Mouse (Mus musculus): Measurements from ENCODE around the gene Rbfox3.

DNA sequence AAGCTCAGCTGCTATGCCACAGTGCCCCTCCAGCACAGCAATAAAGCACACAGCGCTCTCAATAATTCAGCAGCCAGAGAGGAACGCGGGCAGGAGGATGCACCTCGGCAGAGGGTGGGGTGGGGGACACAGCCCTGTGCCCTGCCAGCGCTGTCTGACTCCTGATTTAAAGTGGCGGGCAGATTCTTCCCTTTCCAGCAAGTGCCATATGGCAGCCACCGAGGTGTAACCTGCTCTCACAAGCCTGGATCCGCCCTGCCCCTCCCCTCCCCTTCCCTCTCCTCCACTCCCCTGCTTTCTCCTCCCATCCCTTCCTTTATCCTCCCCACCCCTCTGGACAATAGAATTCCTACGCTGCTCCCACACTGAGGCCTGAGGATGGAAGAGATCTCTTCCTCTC is 311.2 kb downstream of the Rbfox3 start:
- no peak for TF ChIP-seq POLR2A (IDR thresholded peaks at IDR 0.05; ENCODE audit: insufficient read length, low read depth)
- TF ChIP-seq USF1 (IDR thresholded peaks at IDR 0.05; ENCODE audit: low read depth): no peak
- TF ChIP-seq MYOD1 (IDR thresholded peaks at IDR 0.05; ENCODE audit: control insufficient read depth in 1 of 3, insufficient read length in 2 of 3, low read depth in 2 of 3): no peak
- TF ChIP-seq POLR2AphosphoS2 (IDR thresholded peaks at IDR 0.05; ENCODE audit: insufficient read length, low read depth): no peak

All from myocyte (in vitro differentiated cells).